Mouse (Mus musculus): ENCODE data around the gene Slc31a2.

GRCm38 (mm10) chr4:62318294-62318693 lies 55.9 kb downstream of the Slc31a2 start:
- TF ChIP-seq CTCF (IDR thresholded peaks at IDR 0.05; ENCODE audit: borderline replicate concordance, extremely low read depth, insufficient read depth, insufficient read length) (no peak), POLR2A (IDR thresholded peaks at IDR 0.05; ENCODE audit: borderline replicate concordance, extremely low read depth, insufficient read depth, insufficient read length, poor library complexity, severe bottlenecking) (no peak)
